Mouse (Mus musculus) thymus, adult 2 months (tissue): ENCODE data around the gene Pdzd7.

Source experiments
- CTCF ChIP-seq: fragments of 200-500 bp; IDR thresholded peaks from 2 replicates; pipeline ENCODE4 v1.5.1; 2012; ENCODE audit warnings: mild to moderate bottlenecking, control low read depth, low read length, moderate library complexity, borderline replicate concordance; ENCODE audit not compliant: control insufficient read depth, poor library complexity, insufficient read depth; ENCODE audit errors: extremely low read depth
- POLR2A ChIP-seq: fragments of 200-500 bp; IDR thresholded peaks from 2 replicates; pipeline ENCODE4 v1.6.1; 2012; ENCODE audit warnings: mild to moderate bottlenecking, low read length, control low read depth, moderate library complexity; ENCODE audit not compliant: control insufficient read depth, poor library complexity, insufficient read depth; ENCODE audit errors: extremely low read depth

- TF ChIP-seq CTCF: no peak
- no peak for TF ChIP-seq POLR2A
Observed at GRCm38 (mm10) chr19:44985159-44985988, 60.1 kb downstream of the Pdzd7 start.
